9 mouse cellular contexts compared by ENCODE assay signal in the genomic region with DNA sequence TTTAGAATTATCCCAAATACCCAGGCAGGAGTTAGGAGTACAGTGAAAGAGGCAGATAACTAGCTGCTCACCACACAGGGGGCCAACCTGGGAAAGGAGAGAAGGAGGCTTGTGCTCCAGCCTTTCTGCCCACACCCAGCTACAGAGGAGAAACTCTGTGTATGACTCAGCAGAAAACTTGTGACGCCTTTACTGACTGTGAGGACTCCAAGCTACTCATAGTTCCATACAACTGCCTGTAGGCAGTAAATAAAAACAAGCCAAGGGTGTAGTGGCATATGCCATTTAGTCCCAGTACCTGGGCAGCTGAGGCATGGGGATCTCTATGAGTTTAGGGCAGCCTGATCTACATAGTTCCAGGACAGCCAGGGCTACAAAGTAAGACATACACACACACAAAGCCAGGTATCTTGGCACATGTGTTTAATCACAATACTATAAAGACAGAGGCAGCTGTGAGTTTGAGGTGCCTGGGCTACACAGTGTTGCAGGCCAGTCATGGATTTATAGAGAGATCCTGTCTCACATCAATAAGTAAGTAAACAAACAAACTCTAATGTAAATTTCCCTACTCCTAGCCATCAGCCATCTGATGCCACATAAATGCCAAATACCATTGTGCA. TPM values are rescaled to one million over a fixed set of nuclear protein-coding genes. Genes with fewer than 3 reads are reported as not detected.
DNase-seq lines count a peak whose midpoint lies in the region; ATAC-seq lines count a peak whose summit lies in the region.
"Had no signal": no experiment of that assay in that cellular context is flagged by ENCODE, and none has a peak within 500 bp of the region (broad histone marks: within the 10 kb centered on the region; RNA-seq: fewer than 3 reads in every experiment).

No protein-coding gene starts in this region.

- WGBS in heart, embryonic 12.5 days, result 27% methylated on average over 1 of the region's 1 CpGs

- no peaks in the 10 kb centered on the region for H3K9me3 ChIP-seq in heart, embryonic 12.5 days (replicated peaks)

- H3K4me1 ChIP-seq in heart, embryonic 12.5 days (replicated peaks), result peaks cover 40% of the 10 kb centered on the region
- H3K4me1 ChIP-seq in brown adipose tissue, adult 24 weeks (ENCODE audit: control insufficient read depth, insufficient read depth, insufficient read length, low read length), result peaks cover 5% of the 10 kb centered on the region

- H3K4me3 ChIP-seq in heart, embryonic 12.5 days, result no peak overlapping the region
- no peak overlapping the region for H3K4me3 ChIP-seq in brown adipose tissue, adult 24 weeks (ENCODE audit: insufficient read depth, low read depth, low read length)

- peak overlapping the region; percentile 41; the same call in 1 of the 2 replicates for H3K9ac ChIP-seq in heart, embryonic 12.5 days

- peak overlapping the region; percentile 66 for H3K27ac ChIP-seq in heart, embryonic 12.5 days (ENCODE audit: poor library complexity, severe bottlenecking)
- peak overlapping the region; percentile 18 for H3K27ac ChIP-seq in brown adipose tissue, adult 24 weeks (replicated peaks; ENCODE audit: low read depth, low read length)
- H3K27ac ChIP-seq: macrophage had no signal

- H3K4me2 ChIP-seq in heart, embryonic 12.5 days, result no peak overlapping the region

- DNase-seq in heart, adult 11 months, result no peak
- DNase-seq in liver, result peak; percentile 85
- DNase-seq in T-cell, adult 2 months (ENCODE audit: low spot score), result no peak
- no peak for DNase-seq in layer of hippocampus, adult 9-11 months
- no peak for DNase-seq in right cerebral cortex, postnatal 10 days (ENCODE audit: low spot score in 2 of 2)

- H3K36me3 ChIP-seq in heart, embryonic 12.5 days, result peaks cover 82% of the 10 kb centered on the region

- H3K27me3 ChIP-seq in heart, embryonic 12.5 days (replicated peaks), result no peaks in the 10 kb centered on the region

- ATAC-seq in heart, embryonic 12.5 days (ENCODE audit: insufficient number of reproducible peaks, low FRiP score), result peak; percentile 89
- peak; percentile 58 for ATAC-seq in CD4-positive, CD25-positive, alpha-beta regulatory T cell, adult 4 months

RNA-seq across cellular contexts. Expression of a gene that starts 24.1 kb away (rescaled TPM):
- polyA plus RNA-seq in heart, embryonic 12.5 days (2016; fragmentation: Nextera tagmentation; extraction: Ambion mirVana), result 48.5 and 50.4 TPM in 2 replicates
- 100 to 1,000 TPM; 223 to 256 TPM for polyA plus RNA-seq in CD4-positive, CD25-positive, alpha-beta regulatory T cell, adult 4 months (2017; shearing (Covaris generic))
- 22.6 and 29.2 TPM in 2 replicates for polyA plus RNA-seq in brown adipose tissue, adult 24 weeks (2012; ENCODE audit: insufficient read depth, insufficient read length, missing spikeins)
